Mouse (Mus musculus) erythroblast, embryonic 14.5 days (primary cell): ENCODE measurements around the gene Oas1g. TPM values are rescaled to one million over a fixed set of nuclear protein-coding genes. Genes with fewer than 3 reads are reported as not detected.
"Not testable (repeated sequence)": the region's sequence is repeated elsewhere in the genome, so short reads cannot be mapped to it uniquely, and the experiment has no call there.

Experiments
- H3K27me3 ChIP-seq: 2 replicates; pipeline ENCODE4 v1.6.1; 2012; ENCODE audit warnings: inconsistent platforms; ENCODE audit not compliant: control insufficient read depth
- H3K36me3 ChIP-seq: 2 replicates; pipeline ENCODE4 v1.6.1; 2012; ENCODE audit warnings: mild to moderate bottlenecking, inconsistent platforms; ENCODE audit not compliant: control insufficient read depth
- H3K4me1 ChIP-seq: 2 replicates; pipeline ENCODE4 v1.6.1; 2012; ENCODE audit warnings: inconsistent platforms; ENCODE audit not compliant: control insufficient read depth
- H3K4me3 ChIP-seq: replicated peaks from 2 replicates; pipeline ENCODE3; 2012; ENCODE audit warnings: moderate library complexity, mild to moderate bottlenecking, inconsistent platforms
- H3K9me3 ChIP-seq: 2 replicates; pipeline ENCODE4 v1.6.1; 2012; ENCODE audit warnings: low read length, inconsistent platforms, mixed read lengths; ENCODE audit not compliant: control insufficient read depth
- GATA1 ChIP-seq: IDR thresholded peaks from 2 replicates; pipeline ENCODE4 v1.6.1; 2012; ENCODE audit warnings: low read length, inconsistent platforms, mixed read lengths
- TAL1 ChIP-seq: IDR thresholded peaks from 3 replicates; pipeline ENCODE4 v1.6.1; 2012; ENCODE audit warnings: low read length, inconsistent platforms, mixed read lengths
- polyA plus RNA-seq: library from polyadenylated mRNA; stranded (reverse); fragments of >175 nt; gene quantifications from 2 replicates; pipeline ENCODE4 v1.2.3, GENCODE M21; 2012

Oas1g gene
- not detected in 2 replicates for polyA plus RNA-seq

DNA sequence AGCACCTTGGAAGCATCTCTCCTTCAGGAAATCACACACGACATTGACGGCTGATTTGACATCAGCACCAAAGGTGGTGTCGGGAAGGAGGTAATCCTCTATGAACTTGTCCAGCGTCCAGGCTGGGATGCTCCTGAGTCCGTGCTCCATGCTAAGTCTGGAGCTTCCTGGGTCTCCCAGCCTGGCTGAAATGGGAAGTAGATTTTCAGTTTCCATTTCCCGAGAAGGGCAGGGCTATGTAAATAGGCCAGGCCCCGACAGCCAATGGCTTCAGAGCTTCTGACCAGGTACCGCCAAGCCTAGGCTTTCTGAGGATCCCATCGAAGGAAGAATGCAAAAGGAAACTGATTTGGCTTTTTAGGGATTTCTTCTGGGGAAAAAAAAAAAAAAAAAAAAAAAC is at the start of gene Oas1g:
Gene Oas1g (minus strand): TSS at position 201 of the 400 bp plus-strand sequence.
- not testable (repeated sequence) for H3K9me3 ChIP-seq, H3K4me3 ChIP-seq, H3K27me3 ChIP-seq, H3K36me3 ChIP-seq, H3K4me1 ChIP-seq

- no peaks in the 10 kb centered on the region for H3K4me1 ChIP-seq
- no peaks in the 10 kb centered on the region for H3K36me3 ChIP-seq
- no peak for TF ChIP-seq GATA1
- no peak for TF ChIP-seq TAL1
- H3K4me3 ChIP-seq, result no peak overlapping the region
- H3K9me3 ChIP-seq, result no peaks in the 10 kb centered on the region; the same call in 1 of the 2 replicates
- H3K27me3 ChIP-seq, result no peaks in the 10 kb centered on the region
These were observed 46.6 kb upstream of the Oas1g start for GRCm38 (mm10) chr5:120933966-120934365.

DNA sequence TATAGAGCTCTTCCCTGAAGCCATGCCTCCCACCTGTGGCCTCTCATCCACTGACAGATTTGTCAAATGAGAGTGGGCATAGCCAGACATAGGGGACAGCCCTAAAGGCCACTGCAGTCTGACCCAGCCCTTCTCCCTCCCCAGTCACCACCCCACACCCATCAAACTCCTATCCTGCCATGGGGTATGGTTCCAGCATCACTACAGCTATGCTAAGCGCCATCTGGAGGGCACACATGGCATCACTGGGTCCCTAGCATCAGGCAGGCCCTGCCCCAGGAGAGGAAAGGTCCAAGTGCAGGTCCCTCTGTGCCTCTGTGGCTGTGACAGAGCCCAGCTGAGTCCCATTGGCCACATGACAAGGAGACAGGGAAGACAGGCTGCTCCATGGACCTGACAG is 39.6 kb upstream of the Oas1g start:
- no peak for TF ChIP-seq GATA1
- TF ChIP-seq TAL1, result no peak

DNA sequence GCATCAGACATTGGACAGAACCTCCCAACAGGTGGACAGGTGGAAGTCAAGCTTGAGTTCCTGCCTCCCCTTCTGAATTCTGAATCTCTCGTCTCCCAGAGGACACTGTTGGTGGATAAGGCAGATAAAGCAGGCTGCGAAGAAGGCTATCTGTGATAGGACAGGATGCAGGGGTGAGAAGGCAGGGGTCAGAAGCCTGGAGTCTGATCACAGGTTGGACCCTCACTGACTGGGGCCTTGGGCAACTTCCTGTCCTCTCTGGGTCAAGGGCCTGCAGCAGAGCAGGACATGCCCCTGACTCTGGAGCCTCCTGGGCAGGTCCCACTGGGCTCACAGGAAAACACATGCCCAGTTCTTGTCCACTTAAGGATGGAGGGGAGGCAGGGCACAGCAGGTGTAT is 38.9 kb upstream of the Oas1g start:
- not testable (repeated sequence) for H3K36me3 ChIP-seq, H3K4me3 ChIP-seq, H3K4me1 ChIP-seq, H3K9me3 ChIP-seq, H3K27me3 ChIP-seq

More for the DNA sequence above, 39.6 kb upstream of the Oas1g start:
- no peaks in the 10 kb centered on the region; the same call in 1 of the 2 replicates for H3K9me3 ChIP-seq
- H3K4me1 ChIP-seq, result no peaks in the 10 kb centered on the region
- H3K4me3 ChIP-seq, result no peak overlapping the region
- H3K27me3 ChIP-seq, result no peaks in the 10 kb centered on the region
- no peaks in the 10 kb centered on the region for H3K36me3 ChIP-seq

DNA sequence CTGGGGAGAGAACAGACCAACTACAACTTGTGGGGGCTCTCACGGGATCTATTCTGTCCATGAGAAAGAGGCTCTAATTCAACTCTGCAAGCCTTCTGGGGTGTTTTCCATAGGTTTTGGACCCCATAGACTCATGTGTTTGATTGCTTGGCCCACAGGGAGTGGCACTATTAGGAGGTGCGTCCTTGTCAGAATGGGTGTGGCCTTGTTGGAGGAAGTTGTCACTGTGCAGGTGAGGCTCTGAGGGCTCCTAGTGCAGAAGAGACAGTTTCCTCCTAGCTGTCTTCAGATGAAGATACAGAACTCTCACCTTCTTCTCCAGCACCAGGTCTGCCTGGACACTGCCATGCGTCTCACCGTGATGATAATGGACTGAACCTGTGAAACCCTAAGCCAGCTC is 37.1 kb upstream of the Oas1g start:
- H3K9me3 ChIP-seq, H3K36me3 ChIP-seq, H3K4me1 ChIP-seq, H3K27me3 ChIP-seq, H3K4me3 ChIP-seq: not testable (repeated sequence)

GRCm38 (mm10) chr5:120923969-120924368 is 36.6 kb upstream of the Oas1g start:
- no peak for TF ChIP-seq GATA1
- TF ChIP-seq TAL1, result no peak
- no peak overlapping the region for H3K4me3 ChIP-seq
- no peaks in the 10 kb centered on the region for H3K4me1 ChIP-seq
- H3K9me3 ChIP-seq, result no peaks in the 10 kb centered on the region
- no peaks in the 10 kb centered on the region for H3K27me3 ChIP-seq
- H3K36me3 ChIP-seq, result no peaks in the 10 kb centered on the region

DNA sequence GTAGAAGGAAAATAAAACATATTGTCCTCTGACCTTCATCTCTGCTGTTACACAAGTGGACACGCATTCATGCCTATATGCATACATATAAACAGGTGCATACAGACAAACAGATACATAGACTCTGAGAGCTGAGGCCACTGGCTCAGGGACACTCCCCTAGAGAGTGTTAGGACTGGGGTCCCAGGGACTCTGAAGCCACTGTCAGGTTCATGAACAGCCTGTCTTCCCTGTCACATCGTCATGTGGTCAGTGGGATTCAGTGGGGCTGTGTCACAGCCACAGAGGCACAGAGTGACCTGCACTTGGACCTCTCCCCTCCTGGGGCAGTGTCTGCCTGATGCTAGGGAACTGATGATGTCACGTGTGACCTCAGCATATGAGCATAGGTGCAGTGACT is 32.9 kb upstream of the Oas1g start:
- Histone ChIP-seq H3K9me3 (no peaks in the 10 kb centered on the region), H3K36me3 (no peaks in the 10 kb centered on the region), H3K4me3 (no peak overlapping the region), H3K27me3 (no peaks in the 10 kb centered on the region), H3K4me1 (no peaks in the 10 kb centered on the region)
- TF ChIP-seq TAL1 (no peak), GATA1 (no peak)

DNA sequence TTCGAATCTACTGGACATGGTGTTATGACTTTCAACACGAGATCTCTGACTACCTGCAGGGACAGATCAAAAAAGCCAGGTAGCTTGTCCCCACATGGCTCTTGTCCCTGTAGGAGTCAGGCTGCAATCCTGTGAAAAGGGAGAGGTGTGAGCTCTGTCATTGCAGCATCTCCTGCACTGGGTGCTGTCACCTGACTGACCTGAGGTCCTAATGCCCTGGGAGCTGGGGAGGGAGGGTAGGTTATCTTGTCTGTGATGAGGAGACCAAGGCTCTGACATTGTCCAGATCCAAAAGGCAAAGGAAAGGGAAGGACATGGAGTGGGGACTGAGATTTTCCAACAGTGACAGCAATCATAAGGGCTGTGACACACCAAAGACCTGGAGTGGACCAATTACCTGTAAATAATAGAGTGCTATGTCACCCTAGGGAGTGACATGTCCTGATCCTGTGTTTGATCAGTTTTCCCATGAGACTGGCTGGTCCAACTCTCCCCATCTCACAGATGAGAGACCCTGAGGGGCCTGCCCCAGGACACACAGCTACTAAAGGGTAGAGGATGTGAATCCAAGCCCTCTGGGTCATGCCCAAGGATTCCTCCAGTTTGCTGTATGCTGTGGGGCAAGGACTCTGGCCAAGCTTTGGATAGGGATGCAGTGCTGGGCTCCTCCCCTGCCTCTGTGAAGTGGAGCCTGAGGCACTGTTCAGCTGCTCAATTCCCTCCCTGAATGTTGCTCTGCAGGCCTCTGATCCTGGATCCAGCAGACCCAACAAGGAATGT is 31.9 kb upstream of the Oas1g start:
- H3K27me3 ChIP-seq, H3K9me3 ChIP-seq, H3K36me3 ChIP-seq, H3K4me1 ChIP-seq, H3K4me3 ChIP-seq: not testable (repeated sequence)

DNA sequence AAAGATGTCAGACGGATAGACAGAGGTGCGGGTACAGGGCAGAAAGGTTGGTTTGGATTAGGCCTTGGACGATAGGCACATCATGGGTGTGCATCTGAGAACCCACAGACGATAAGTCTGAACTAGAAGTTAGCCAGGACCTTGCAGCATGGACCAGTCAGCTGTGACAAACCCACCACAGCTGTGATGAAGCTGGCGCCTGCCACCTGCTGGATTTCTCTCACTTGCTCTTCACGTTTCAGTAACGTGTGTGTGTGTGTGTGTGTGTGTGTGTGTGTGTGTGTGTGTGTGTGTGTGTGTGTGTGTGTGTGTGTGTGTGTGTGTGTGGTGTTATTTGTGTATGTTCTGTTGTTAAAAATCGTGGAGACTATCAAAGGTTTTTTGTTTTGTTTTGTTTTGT is 26.8 kb upstream of the Oas1g start, which contains the start of gene Oas1d:
Gene Oas1d (plus strand): TSS at position 333 of the 400 bp plus-strand sequence.
- H3K9me3 ChIP-seq, H3K27me3 ChIP-seq, H3K36me3 ChIP-seq, H3K4me1 ChIP-seq, H3K4me3 ChIP-seq: not testable (repeated sequence)

GRCm38 (mm10) chr5:120908196-120908920 is 20.9 kb upstream of the Oas1g start:
- H3K9me3 ChIP-seq, result no peaks in the 10 kb centered on the region
- TF ChIP-seq GATA1, result no peak
- no peak for TF ChIP-seq TAL1
- no peaks in the 10 kb centered on the region for H3K27me3 ChIP-seq

DNA sequence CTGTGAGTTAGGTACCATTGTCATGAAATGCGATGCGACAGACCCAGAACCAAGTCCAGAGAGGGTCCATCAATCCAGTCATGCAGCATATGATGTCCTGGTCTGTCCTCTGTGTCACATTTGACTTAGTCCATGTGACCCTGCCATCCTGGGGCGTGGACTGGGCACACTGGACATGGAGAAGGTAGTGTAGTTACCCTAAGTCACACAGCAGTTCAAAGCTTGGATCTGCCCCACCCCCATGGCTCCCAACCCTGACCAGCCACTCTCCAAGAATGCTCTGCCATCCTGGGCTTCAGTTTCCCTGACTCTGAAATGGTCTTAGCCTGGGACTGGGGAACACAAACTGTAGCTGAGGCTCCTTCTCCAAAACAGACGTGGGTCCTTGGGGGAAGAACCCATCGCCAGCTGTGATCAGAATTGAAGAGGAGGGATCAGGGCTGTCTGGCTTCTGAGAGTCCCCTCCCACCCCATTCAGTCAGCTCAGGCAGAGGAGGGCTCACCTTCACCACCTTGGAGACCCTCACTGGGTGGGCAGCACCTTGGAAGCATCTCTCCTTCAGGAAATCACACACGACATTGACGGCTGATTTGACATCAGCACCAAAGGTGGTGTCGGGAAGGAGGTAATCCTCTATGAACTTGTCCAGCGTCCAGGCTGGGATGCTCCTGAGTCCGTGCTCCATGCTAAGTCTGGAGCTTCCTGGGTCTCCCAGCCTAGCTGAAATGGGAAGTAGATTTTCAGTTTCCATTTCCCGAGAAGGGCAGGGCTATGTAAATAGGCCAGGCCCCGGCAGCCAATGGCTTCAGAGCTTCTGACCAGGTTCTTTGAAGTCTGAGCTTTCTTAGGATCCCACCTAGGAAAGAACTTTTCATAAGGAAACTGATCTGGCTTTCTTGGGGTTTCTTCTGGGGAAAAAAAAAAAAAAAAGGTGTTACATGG is 19.6 kb upstream of the Oas1g start, which contains the start of gene Oas1a:
Gene Oas1a (minus strand): TSS at position 731 of the 943 bp plus-strand sequence.
- H3K4me1 ChIP-seq, H3K36me3 ChIP-seq, H3K27me3 ChIP-seq, H3K4me3 ChIP-seq, H3K9me3 ChIP-seq: not testable (repeated sequence)

More at GRCm38 (mm10) chr5:120908196-120908920, 20.9 kb upstream of the Oas1g start:
- no peak overlapping the region for H3K4me3 ChIP-seq
- no peaks in the 10 kb centered on the region for H3K4me1 ChIP-seq
- no peaks in the 10 kb centered on the region for H3K36me3 ChIP-seq
